Mouse (Mus musculus): ENCODE data around the gene Nrsn2. TPM values are rescaled to one million over a fixed set of nuclear protein-coding genes. Genes with fewer than 3 reads are reported as not detected.

The Nrsn2 gene
- polyA plus RNA-seq, 1 experiment from 2014 or later = not detected

GRCm38 (mm10) chr2:152372661-152373060, 3.8 kb downstream of the Nrsn2 start:
- ATAC-seq (no peak), DNase-seq (no peak)
- Histone ChIP-seq H3K4me2 (ENCODE audit: low read depth, low read length) (no peak overlapping the region), H3K9ac (replicated peaks) (no peak overlapping the region), H3K9me3 (ENCODE audit: low read length) (no peaks in the 10 kb centered on the region), H3K27ac (ENCODE audit: low read depth) (no peak overlapping the region), H3K36me3 (replicated peaks; ENCODE audit: insufficient read depth, low read length) (no peaks in the 10 kb centered on the region), H3K27me3 (ENCODE audit: insufficient read depth, low read length) (peaks cover 32% of the 10 kb centered on the region), H3K4me3 (ENCODE audit: low read depth, low read length) (no peak overlapping the region), H3K4me1 (ENCODE audit: insufficient read depth) (no peaks in the 10 kb centered on the region)
- TF ChIP-seq EP300 (IDR thresholded peaks at IDR 0.05; ENCODE audit: low read depth) (no peak), CTCF (IDR thresholded peaks at IDR 0.05; ENCODE audit: low read depth) (no peak)
- WGBS (ENCODE audit: insufficient replicate concordance) = 47% methylated on average over 4 of the region's 4 CpGs

DNA sequence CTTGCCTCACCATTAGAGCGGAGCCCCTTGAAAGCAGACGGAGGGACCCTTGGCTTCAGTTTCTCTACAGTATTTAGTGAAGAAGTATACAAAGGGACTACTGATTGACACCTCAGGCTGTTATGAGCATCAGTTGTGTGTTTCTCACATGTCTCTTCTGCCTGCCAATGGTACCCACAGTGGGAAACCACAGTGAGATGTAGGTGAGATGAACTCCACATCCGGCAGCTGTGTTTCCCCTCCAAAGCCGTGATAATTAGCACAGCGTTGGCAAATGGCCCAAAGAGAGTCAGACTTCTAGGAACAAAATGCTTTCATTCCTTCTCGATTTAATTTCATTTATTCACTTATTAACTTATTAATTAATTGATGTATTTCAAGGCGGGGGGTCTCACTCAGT, 4.3 kb downstream of the Nrsn2 start:
- H3K9ac ChIP-seq (replicated peaks) = no peak overlapping the region
- no peaks in the 10 kb centered on the region for H3K4me1 ChIP-seq (ENCODE audit: insufficient read depth)
- H3K27ac ChIP-seq (ENCODE audit: low read depth) = no peak overlapping the region
- no peak for ATAC-seq
- H3K4me2 ChIP-seq (ENCODE audit: low read depth, low read length) = no peak overlapping the region
- peaks cover 27% of the 10 kb centered on the region for H3K27me3 ChIP-seq (ENCODE audit: insufficient read depth, low read length)
- no peak overlapping the region for H3K4me3 ChIP-seq (ENCODE audit: low read depth, low read length)
- no peak for TF ChIP-seq CTCF (IDR thresholded peaks at IDR 0.05; ENCODE audit: low read depth)
- TF ChIP-seq EP300 (IDR thresholded peaks at IDR 0.05; ENCODE audit: low read depth) = no peak
- H3K9me3 ChIP-seq (ENCODE audit: low read length) = no peaks in the 10 kb centered on the region
- DNase-seq = no peak
- 79% methylated on average over 7 of the region's 7 CpGs for WGBS (ENCODE audit: insufficient replicate concordance)
- no peaks in the 10 kb centered on the region for H3K36me3 ChIP-seq (replicated peaks; ENCODE audit: insufficient read depth, low read length)

DNA sequence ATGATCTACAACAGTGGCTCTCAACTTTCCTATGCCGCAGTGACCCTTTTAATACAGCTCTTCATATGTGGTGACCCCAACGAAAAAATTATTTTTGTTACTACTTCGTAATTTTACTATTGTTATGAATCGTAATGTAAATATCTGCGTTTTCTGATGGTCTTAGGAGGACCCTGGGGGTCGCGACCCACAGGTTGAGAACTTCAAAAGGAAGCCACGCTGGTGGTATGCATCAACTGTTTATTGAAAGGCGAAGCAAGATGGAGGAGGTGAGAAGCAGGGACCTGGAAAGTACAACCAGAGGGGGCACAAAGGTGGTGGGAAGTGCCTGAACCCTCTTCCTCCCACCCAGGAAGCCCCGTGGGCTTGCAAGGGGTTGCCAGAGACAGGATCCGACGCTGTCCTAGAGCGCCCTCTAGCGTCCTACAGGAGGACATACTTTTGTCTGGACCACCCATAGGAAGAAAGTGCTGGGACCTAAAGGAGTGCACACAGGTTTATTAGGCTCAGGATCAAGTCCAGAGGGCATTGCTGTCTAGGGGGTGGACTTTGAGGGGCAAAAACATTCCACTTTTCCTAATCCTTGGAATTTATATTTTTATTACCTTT, 7.8 kb downstream of the Nrsn2 start:
- Histone ChIP-seq H3K9me3 (ENCODE audit: low read length) (no peaks in the 10 kb centered on the region), H3K4me1 (ENCODE audit: insufficient read depth) (peaks cover 1% of the 10 kb centered on the region; the same call in 1 of the 2 replicates), H3K9ac (replicated peaks) (no peak overlapping the region), H3K36me3 (replicated peaks; ENCODE audit: insufficient read depth, low read length) (no peaks in the 10 kb centered on the region), H3K4me3 (ENCODE audit: low read depth, low read length) (no peak overlapping the region), H3K27ac (ENCODE audit: low read depth) (no peak overlapping the region), H3K4me2 (ENCODE audit: low read depth, low read length) (no peak overlapping the region), H3K27me3 (ENCODE audit: insufficient read depth, low read length) (no peaks in the 10 kb centered on the region)
- ATAC-seq (no peak), DNase-seq (peak; percentile 69)
- whole genome bisulfite sequencing (ENCODE audit: insufficient replicate concordance) = 26% methylated on average over 14 of the region's 14 CpGs
- TF ChIP-seq CTCF (IDR thresholded peaks at IDR 0.05; ENCODE audit: low read depth) = peak; percentile 94
- no peak for TF ChIP-seq EP300 (IDR thresholded peaks at IDR 0.05; ENCODE audit: low read depth)

DNA sequence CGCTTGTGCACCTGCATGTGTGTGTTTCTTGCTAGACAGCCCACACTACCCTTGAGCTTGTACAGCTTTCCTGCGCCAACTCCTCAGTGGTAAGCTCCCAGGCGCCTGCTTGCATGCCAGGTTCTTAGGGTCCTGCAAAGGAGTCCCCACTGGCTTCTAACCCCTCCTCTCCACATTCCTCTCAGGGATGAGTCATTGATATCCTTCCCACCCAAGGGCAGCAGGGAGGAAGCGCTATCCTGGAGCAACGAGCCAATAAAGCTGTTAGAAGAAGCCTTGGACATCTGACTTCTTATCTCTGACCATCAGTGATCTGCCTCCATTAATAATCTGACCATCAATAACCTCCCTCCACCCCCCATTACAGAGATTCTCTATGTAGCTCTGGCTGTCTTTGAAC, 8.5 kb downstream of the Nrsn2 start:
- DNase-seq = no peak
- Histone ChIP-seq H3K27ac (ENCODE audit: low read depth) (no peak overlapping the region), H3K27me3 (ENCODE audit: insufficient read depth, low read length) (no peaks in the 10 kb centered on the region), H3K4me3 (ENCODE audit: low read depth, low read length) (no peak overlapping the region), H3K9me3 (ENCODE audit: low read length) (no peaks in the 10 kb centered on the region), H3K4me2 (ENCODE audit: low read depth, low read length) (no peak overlapping the region), H3K36me3 (replicated peaks; ENCODE audit: insufficient read depth, low read length) (no peaks in the 10 kb centered on the region), H3K9ac (replicated peaks) (no peak overlapping the region), H3K4me1 (ENCODE audit: insufficient read depth) (peaks cover 3% of the 10 kb centered on the region; the same call in 1 of the 2 replicates)
- TF ChIP-seq CTCF (IDR thresholded peaks at IDR 0.05; ENCODE audit: low read depth) (no peak), EP300 (IDR thresholded peaks at IDR 0.05; ENCODE audit: low read depth) (no peak)
- 75% methylated on average over 5 of the region's 5 CpGs for WGBS (ENCODE audit: insufficient replicate concordance)
- no peak for ATAC-seq

- ATAC-seq (peak; percentile 72), DNase-seq (peak; percentile 85)
- WGBS (ENCODE audit: insufficient replicate concordance) = 8% methylated on average over 17 of the region's 17 CpGs
- Histone ChIP-seq H3K4me2 (ENCODE audit: low read depth, low read length) (peak overlapping the region; percentile 56), H3K27me3 (ENCODE audit: insufficient read depth, low read length) (no peaks in the 10 kb centered on the region), H3K4me1 (ENCODE audit: insufficient read depth) (peaks cover 12% of the 10 kb centered on the region), H3K9me3 (ENCODE audit: low read length) (no peaks in the 10 kb centered on the region), H3K9ac (replicated peaks) (no peak overlapping the region; the same call in 1 of the 2 replicates), H3K4me3 (ENCODE audit: low read depth, low read length) (no peak overlapping the region), H3K36me3 (replicated peaks; ENCODE audit: insufficient read depth, low read length) (no peaks in the 10 kb centered on the region), H3K27ac (ENCODE audit: low read depth) (peak overlapping the region; percentile 76)
- TF ChIP-seq EP300 (IDR thresholded peaks at IDR 0.05; ENCODE audit: low read depth) (peak; percentile 75), CTCF (IDR thresholded peaks at IDR 0.05; ENCODE audit: low read depth) (peak; percentile 90)
Observed at GRCm38 (mm10) chr2:152363245-152364147, 12.9 kb downstream of the Nrsn2 start.

DNA sequence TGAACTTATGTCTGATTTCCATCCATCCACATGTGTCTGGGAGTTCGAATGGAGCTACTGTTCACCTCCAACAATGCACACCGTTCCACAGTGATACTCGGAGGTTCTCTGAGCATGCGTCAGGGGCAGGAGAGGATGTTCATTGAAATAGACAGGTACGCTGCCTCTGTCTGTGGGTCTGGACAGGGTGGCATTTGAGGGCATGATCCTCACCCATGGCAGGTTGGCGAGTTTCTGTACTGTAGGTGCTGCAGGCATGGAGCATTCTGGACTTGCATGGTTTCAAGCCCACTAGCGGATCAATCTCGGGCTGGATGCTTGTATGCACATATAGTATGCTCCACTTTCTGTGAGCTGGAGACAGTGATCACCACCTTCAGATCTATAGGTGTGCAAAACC, 15.2 kb downstream of the Nrsn2 start:
- WGBS (ENCODE audit: insufficient replicate concordance) = 83% methylated on average over 8 of the region's 8 CpGs

More for the DNA sequence above, 15.2 kb downstream of the Nrsn2 start:
- DNase-seq (no peak), ATAC-seq (no peak)
- no peaks in the 10 kb centered on the region for H3K27me3 ChIP-seq (ENCODE audit: insufficient read depth, low read length)
- H3K4me2 ChIP-seq (ENCODE audit: low read depth, low read length) = no peak overlapping the region
- no peak overlapping the region for H3K4me3 ChIP-seq (ENCODE audit: low read depth, low read length)
- no peak for TF ChIP-seq CTCF (IDR thresholded peaks at IDR 0.05; ENCODE audit: low read depth)
- no peak for TF ChIP-seq EP300 (IDR thresholded peaks at IDR 0.05; ENCODE audit: low read depth)
- no peaks in the 10 kb centered on the region for H3K36me3 ChIP-seq (replicated peaks; ENCODE audit: insufficient read depth, low read length)
- H3K27ac ChIP-seq (ENCODE audit: low read depth) = peak overlapping the region; percentile 72
- H3K9me3 ChIP-seq (ENCODE audit: low read length) = no peaks in the 10 kb centered on the region
- H3K9ac ChIP-seq (replicated peaks) = no peak overlapping the region
- H3K4me1 ChIP-seq (ENCODE audit: insufficient read depth) = peaks cover 12% of the 10 kb centered on the region

Data from liver, postnatal 0 days (tissue).